9 mouse cellular contexts compared by ENCODE assay signal in the genomic region with DNA sequence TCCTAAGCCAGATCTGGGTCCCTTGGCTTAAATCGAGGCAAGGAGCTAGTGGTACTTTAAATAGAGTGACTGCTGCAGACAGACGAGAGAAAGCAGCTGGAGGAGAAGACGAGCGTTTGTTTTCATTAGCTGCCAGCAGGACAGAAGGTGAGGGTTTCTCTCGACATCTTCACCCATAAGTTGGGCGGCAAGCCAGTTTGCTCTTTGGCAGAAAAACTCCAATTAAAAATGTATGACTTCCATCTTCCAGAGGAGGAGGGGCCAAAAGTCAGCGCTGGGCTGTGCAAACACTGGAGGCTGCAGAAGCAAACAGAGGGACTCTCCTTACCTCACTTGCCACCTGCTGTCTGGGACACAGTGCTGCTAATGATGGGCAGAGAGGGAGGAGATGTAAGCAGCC. TPM values are rescaled to one million over a fixed set of nuclear protein-coding genes. Genes with fewer than 3 reads are reported as not detected.
A peak's percentile ranks its signal among the peaks of the same experiment; 100 is the strongest.
DNase-seq lines count a peak whose midpoint lies in the region; ATAC-seq lines count a peak whose summit lies in the region.
"Had no signal": no experiment of that assay in that cellular context is flagged by ENCODE, and none has a peak within 500 bp of the region (broad histone marks: within the 10 kb centered on the region; RNA-seq: fewer than 3 reads in every experiment).

No protein-coding gene starts in this region.

- H3K9ac ChIP-seq in kidney, embryonic 14.5 days (ENCODE audit: low read depth, low read length): no peak overlapping the region
- no peak overlapping the region for H3K9ac ChIP-seq in forebrain, embryonic 16.5 days (replicated peaks; ENCODE audit: low read depth, low read length)

- H3K9me3 ChIP-seq in kidney, embryonic 14.5 days (ENCODE audit: control insufficient read depth, low read length): no peaks in the 10 kb centered on the region
- H3K9me3 ChIP-seq in forebrain, embryonic 16.5 days (ENCODE audit: control insufficient read depth, low read length): no peaks in the 10 kb centered on the region

- no peak overlapping the region for H3K27ac ChIP-seq in kidney, embryonic 14.5 days (ENCODE audit: low read depth, low read length)
- no peak overlapping the region for H3K27ac ChIP-seq in forebrain, embryonic 16.5 days (ENCODE audit: low read length)

- ATAC-seq in kidney, embryonic 14.5 days (ENCODE audit: low FRiP score, low TSS enrichment): 0 out of 2 replicates have a peak, but pooled peaks have one; percentile 49
- peak; percentile 67 for ATAC-seq in forebrain, embryonic 16.5 days
- ATAC-seq in inflammation-experienced regulatory T-cells, adult 6 months: no peak

- no peak overlapping the region for H3K4me2 ChIP-seq in kidney, embryonic 14.5 days (replicated peaks; ENCODE audit: low read depth, low read length)
- no peak overlapping the region for H3K4me2 ChIP-seq in forebrain, embryonic 16.5 days (ENCODE audit: low read length)

- H3K4me1 ChIP-seq in kidney, embryonic 14.5 days (ENCODE audit: control insufficient read depth, insufficient read depth, low read length): no peaks in the 10 kb centered on the region
- H3K4me1 ChIP-seq in forebrain, embryonic 16.5 days (replicated peaks; ENCODE audit: control insufficient read depth, insufficient read depth, low read length): peaks cover 20% of the 10 kb centered on the region

- H3K4me3 ChIP-seq in kidney, embryonic 14.5 days (ENCODE audit: low read length): no peak overlapping the region
- no peak overlapping the region for H3K4me3 ChIP-seq in forebrain, embryonic 16.5 days (replicated peaks; ENCODE audit: low read length)

- no peaks in the 10 kb centered on the region for H3K36me3 ChIP-seq in kidney, embryonic 14.5 days (ENCODE audit: control insufficient read depth, insufficient read depth, low read length)
- no peaks in the 10 kb centered on the region for H3K36me3 ChIP-seq in forebrain, embryonic 16.5 days (ENCODE audit: control insufficient read depth, insufficient read depth)

- 8% methylated on average over 7 of the region's 7 CpGs for WGBS in kidney, embryonic 14.5 days
- WGBS in forebrain, embryonic 16.5 days: 18% methylated on average over 7 of the region's 7 CpGs

- H3K27me3 ChIP-seq in kidney, embryonic 14.5 days (ENCODE audit: control insufficient read depth, insufficient read depth, low read length): no peaks in the 10 kb centered on the region
- no peaks in the 10 kb centered on the region for H3K27me3 ChIP-seq in forebrain, embryonic 16.5 days (replicated peaks; ENCODE audit: control insufficient read depth, insufficient read depth, low read length)

- no peak for DNase-seq in kidney, adult 9 months
- peak; percentile 32 for DNase-seq in R1 (ENCODE audit: low read depth, low spot score)
- DNase-seq in lung, postnatal 14 days: peak; percentile 12
- no peak for DNase-seq in thymus, postnatal 10 days (ENCODE audit: low spot score in 2 of 2)
- DNase-seq in thymus, postnatal 0 days (ENCODE audit: low spot score): no peak
- DNase-seq: heart, postnatal 4 days had no signal

RNA-seq across cellular contexts. Expression of a gene that starts 37.3 kb away (rescaled TPM):
- polyA plus RNA-seq in kidney, embryonic 14.5 days (2014; fragmentation: Nextera tagmentation; extraction: Ambion mirVana): 2.9 and 4.2 TPM in 2 replicates
- 9.4 and 15.2 TPM in 2 replicates for polyA plus RNA-seq in forebrain, embryonic 16.5 days (2015; fragmentation: Nextera tagmentation; extraction: Ambion mirVana)
- under 1 TPM in 1 of 3 experiments, not detected in 2; 0.56 TPM for polyA plus RNA-seq in inflammation-experienced regulatory T-cells, adult 6 months (2017; shearing (Covaris generic))
- 0.04 and 0.09 TPM in 2 replicates for polyA plus RNA-seq in thymus, postnatal 0 days (2015; fragmentation: Nextera tagmentation; extraction: Ambion mirVana)

Comparison
In these comparisons a context has a peak if more than half of its experiments do, and no peak if none do; other contexts are left out.
1. DNase-seq: peak in R1 (single experiment) and lung, postnatal 14 days (single experiment); none in kidney, adult 9 months (single experiment), thymus, postnatal 10 days (0 of 2) and thymus, postnatal 0 days (single experiment).